Mouse (Mus musculus) urinary bladder, postnatal 10 days (tissue): ENCODE data around the gene Ncapd2.

ENCODE experiments used
- DNase-seq: peaks from one replicate; pipeline ENCODE4 v3.0.0; 2022; ENCODE audit warnings: low spot score

Gene Ncapd2

DNA sequence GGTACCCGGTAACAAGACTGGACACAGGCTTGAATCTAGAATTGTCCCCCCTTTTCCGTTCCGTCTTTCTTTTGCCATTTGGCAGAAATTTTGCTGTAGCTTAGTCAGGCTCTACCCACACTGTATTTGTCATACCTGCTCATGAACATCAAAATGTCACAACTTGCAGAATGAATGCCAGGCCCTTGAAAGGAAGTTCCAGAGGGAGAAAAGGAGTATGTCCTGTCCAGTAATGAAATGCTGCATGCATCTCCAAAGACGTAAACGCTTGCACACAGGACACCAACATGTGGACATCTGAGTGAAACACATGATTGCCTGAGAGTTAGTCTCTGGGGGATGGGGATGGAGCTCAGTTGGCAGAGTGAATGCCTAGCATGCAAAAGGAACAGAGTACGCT is 22.2 kb upstream of the Ncapd2 start:
- no peak for DNase-seq

- no peak for DNase-seq
Measured at GRCm38 (mm10) chr6:125213129-125213528, 21.6 kb upstream of the Ncapd2 start.

GRCm38 (mm10) chr6:125212621-125213020 is 21.1 kb upstream of the Ncapd2 start:
- DNase-seq: no peak

- DNase-seq: no peak
Measured at GRCm38 (mm10) chr6:125210436-125210835, 18.9 kb upstream of the Ncapd2 start.

GRCm38 (mm10) chr6:125197166-125197565 is 5.7 kb upstream of the Ncapd2 start:
- DNase-seq: no peak

DNA sequence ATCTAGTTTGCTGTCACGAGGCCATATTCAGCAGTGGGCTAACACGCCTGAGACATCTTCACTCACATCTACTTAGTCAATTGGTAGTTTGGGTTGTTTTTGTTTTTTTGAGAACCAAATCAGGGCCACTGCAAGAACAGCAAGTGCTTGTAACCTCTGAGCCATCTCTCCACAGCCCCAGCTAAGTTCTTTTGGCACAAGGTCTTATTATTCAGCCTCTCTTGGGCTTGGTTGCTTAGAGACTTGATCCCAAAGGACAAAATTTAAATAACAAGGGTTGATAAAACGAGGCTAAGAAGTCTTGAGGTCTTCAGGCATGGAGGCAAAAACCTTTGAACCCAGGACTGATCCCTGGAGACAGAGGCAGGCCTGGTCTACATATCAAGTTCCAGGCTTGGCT is 4.8 kb upstream of the Ncapd2 start:
- DNase-seq: no peak

DNA sequence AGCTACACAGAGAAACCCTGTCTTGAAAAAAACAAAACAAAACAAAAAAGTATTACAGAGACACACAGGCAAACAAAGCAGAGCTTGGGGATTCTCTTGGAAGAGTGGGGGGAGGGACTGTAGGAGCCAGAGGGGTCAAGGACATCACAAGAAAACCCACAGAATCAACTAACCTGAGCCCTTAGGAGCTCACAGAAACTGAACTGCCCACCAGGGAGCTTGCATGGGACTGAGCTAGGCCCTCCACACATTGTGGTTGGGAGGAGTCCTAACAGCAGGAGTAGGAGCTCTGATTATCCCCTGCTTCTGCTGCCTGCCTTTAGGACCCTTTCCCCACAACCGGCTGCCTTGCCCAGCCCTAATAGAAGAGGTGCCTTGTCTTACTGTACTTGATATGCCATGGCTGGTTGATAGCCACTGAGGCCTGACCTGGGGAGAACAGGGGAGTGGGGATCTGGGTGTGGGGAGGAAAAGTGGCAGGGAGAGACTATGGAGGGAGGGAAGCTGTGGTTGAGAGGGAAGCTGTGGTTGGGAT is 4.1 kb upstream of the Ncapd2 start:
- DNase-seq: no peak

- DNase-seq: no peak
Measured at GRCm38 (mm10) chr6:125193390-125193789, 1.9 kb upstream of the Ncapd2 start.

GRCm38 (mm10) chr6:125192841-125193240 is 1.3 kb upstream of the Ncapd2 start:
- no peak for DNase-seq

- DNase-seq: peak; percentile 75
Measured at GRCm38 (mm10) chr6:125192016-125192714, 664 bp upstream of the Ncapd2 start.

GRCm38 (mm10) chr6:125190816-125191215 is 685 bp downstream of the Ncapd2 start:
- no peak for DNase-seq

DNA sequence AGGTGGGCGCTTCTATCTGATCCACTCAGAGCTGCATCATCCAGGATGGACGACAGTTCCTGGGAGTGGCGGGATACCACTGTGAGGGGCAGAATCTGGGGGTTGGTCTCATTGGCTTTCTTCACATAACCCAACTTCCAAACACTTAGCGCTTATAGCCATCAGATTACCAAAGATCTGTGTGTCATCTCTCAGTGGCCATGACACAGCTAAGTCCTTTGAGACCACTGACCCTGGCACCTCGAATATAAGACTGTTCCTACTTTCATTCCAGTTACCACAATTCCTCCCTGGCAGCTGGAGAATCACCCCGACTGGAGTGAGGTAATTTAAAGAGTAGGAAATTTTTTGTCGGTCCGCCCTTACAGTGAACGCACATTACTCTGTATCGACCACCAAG is 5.3 kb downstream of the Ncapd2 start:
- DNase-seq: no peak

DNA sequence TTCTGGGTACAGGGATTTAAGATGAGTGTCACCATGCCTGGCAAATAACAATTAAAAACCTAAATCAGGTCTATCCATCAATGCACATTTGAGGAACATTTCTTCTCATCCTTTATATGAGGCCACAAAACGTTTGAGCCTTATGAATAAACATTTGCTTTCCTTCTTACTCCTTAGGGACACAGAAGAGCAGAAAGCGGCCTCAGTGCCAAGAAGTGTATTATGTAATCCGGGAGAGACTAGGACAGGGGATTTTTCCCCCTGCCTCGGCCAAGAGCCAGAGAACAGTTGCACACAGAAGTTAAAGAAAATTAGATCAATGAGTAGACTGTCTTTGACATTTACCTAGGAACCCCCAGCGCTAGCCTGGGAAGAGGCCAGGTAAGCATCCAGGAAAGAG is 9.4 kb downstream of the Ncapd2 start:
- DNase-seq: no peak

DNA sequence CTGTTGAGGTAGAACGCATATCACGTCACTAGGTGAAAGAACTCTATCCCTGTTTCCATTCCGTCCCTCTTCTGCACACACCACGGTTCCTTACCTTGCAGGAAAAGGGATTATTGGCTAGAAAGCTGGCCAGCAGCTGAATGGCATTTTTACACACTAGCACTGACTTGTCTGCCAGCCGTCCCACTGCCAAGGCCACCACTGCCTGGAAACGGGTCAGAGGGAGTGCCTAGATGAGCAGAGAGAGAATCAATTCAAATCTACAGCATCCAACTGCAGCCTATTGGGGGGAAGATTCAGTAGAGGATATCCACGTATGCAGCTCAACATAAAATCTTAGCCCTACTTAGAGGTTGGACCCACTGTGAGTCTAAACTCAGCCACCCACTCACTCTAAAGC is 11.9 kb downstream of the Ncapd2 start:
- DNase-seq: no peak

- DNase-seq: no peak
Measured at GRCm38 (mm10) chr6:125175469-125175868, 16.0 kb downstream of the Ncapd2 start.

- DNase-seq: no peak
Measured at GRCm38 (mm10) chr6:125173256-125173655, 18.2 kb downstream of the Ncapd2 start.

- DNase-seq: no peak
Measured at GRCm38 (mm10) chr6:125172474-125172873, 19.0 kb downstream of the Ncapd2 start.

DNA sequence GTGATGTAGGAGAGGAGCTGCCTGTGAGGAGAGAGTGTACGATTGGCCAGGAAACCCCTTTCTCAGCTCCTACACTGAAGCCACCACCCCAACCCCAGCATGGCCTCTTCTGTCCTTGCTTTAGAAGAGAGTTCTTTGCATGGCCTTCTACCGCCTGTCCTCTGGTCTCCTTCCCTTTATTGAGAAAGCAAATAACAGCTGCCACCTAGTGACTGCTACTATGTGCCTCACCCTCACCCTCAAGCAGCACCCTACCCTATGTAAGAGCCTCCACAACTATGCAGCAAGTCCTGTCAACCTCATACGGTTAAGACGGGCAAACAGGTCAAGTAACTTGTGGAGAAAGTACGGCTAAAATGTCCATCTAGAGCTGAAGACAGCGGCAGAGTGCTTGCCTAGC is 21.3 kb downstream of the Ncapd2 start:
- no peak for DNase-seq

GRCm38 (mm10) chr6:125168086-125168485 is 23.4 kb downstream of the Ncapd2 start:
- no peak for DNase-seq

DNA sequence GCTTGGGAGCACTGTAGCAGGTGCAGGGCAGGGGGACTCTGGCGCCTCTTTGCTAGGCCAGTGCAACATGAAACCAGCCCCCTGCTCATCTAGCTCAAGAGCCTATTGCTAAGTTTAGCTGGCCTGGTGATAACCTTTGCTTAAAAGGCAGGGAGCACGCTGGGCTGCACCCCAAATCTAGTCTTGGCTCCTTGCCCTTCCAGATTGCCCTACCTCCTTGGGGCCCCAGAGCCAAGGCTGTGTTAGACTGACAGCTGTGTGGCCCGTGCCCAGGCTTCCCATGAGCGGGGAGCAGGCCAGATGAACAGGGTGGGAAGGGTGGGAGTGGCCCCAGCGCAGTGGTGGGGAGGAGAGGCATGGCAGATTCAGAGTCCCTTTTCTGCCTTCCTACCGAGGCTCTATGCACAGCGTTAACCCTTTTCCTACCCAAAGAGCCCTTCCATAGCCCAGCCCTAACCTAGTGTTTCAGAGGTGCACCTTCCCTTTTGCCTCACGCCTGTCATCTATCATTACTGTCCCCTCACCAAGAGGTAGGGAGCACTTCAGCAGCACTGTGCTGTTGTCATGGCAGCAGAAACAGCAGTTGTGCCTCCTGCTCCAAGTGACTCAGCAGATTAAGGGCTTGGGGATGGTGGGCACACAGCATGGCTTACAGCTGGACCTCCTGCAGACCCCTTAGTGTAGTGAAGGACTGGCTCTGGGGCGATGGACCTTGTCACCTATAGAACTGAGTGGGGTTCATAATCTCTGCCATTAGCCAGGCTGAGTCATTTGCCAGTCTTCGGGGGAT is 24.4 kb downstream of the Ncapd2 start:
- no peak for DNase-seq

DNA sequence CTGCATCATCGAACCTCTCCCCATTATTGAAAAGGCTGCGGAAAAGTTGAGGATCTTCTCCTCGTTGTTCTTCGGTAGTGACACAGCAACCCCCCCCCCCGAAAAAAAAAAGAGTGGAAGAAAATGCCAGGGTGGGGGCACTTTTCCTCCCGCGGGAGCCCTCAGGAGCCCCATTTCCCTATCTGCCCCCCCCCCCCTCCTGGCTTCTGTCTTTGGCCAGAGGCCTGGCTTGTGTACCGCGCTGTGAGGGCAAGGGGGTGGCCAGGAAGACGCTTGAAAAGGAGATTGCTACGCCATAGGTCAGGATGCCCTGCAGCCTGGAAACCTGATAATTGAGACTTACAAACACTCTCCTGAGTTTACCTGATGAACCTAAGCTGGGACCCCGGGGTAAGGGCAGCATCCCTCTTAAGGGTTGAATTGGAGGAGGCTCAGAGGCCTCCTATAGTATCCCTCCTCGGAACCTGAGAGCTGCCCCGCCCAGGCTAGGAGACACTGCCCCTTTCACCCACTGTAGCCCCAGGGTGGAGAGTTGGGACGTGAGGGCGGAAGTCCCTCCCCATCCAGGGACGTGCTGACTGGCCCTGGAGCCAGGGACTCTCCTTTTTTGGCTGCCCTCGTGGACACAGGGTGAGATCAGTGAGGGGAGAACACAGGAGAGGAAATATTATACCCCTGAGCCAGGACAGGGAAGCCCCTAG is 25.3 kb downstream of the Ncapd2 start, which contains the start of gene Gapdh:
Gapdh (minus strand) TSS at position 417 of the 701 bp plus-strand sequence.
- DNase-seq: no peak

DNA sequence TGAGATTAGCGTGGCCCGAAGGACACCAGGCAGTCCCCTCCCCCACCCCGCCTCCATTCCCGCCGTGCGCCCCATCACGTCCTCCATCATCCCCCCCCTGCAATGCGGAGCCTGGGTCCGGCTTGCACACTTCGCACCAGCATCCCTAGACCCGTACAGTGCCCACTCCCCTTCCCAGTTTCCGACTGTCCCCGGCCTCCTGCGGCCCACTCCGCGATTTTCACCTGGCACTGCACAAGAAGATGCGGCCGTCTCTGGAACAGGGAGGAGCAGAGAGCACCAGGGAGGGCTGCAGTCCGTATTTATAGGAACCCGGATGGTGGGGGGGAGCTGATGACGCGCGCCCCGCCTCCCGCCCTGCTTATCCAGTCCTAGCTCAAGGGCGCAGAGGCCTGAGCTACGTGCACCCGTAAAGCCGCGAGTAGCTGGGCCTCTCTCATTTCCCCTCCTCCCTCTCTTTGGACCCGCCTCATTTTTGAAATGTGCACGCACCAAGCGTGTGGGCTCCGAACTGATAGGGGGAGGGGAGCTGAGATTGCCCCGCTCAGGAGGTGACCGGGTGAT is 26.1 kb downstream of the Ncapd2 start:
- DNase-seq: peak; percentile 88
